Mouse (Mus musculus) heart, adult 2 months (tissue): ENCODE results near the gene Sertad3. TPM values are rescaled to one million over a fixed set of nuclear protein-coding genes. Genes with fewer than 3 reads are reported as not detected.

Source experiments
- DNase-seq, 2 experiments: peaks; one replicate each; pipeline ENCODE4 v3.0.0; 2021
- H3K27ac ChIP-seq: fragments of 200-600 bp; 2 replicates; pipeline ENCODE4 v1.8.1; 2022
- H3K27me3 ChIP-seq: fragments of 200-500 bp; 2 replicates; pipeline ENCODE4 v1.6.1; 2012; ENCODE audit warnings: mild to moderate bottlenecking, low read length, inconsistent platforms, mixed read lengths; ENCODE audit not compliant: control insufficient read depth, insufficient read depth
- H3K36me3 ChIP-seq: fragments of 200-500 bp; 2 replicates; pipeline ENCODE4 v1.6.1; 2012; ENCODE audit warnings: low read length, inconsistent platforms; ENCODE audit not compliant: control insufficient read depth, insufficient read depth
- H3K4me1 ChIP-seq: fragments of 200-500 bp; 2 replicates; pipeline ENCODE4 v1.6.1; 2011; ENCODE audit warnings: low read length; ENCODE audit not compliant: control insufficient read depth, insufficient read depth
- H3K4me3 ChIP-seq: fragments of 200-600 bp; 2 replicates; pipeline ENCODE4 v1.8.1; 2022
- H3K79me2 ChIP-seq: fragments of 200-500 bp; replicated peaks from 2 replicates; pipeline ENCODE4 v1.6.1; 2012; ENCODE audit warnings: mild to moderate bottlenecking, inconsistent platforms, low read length, moderate library complexity, mixed read lengths; ENCODE audit not compliant: control insufficient read depth, insufficient read depth
- H3K9ac ChIP-seq: fragments of 200-500 bp; 2 replicates; pipeline ENCODE4 v1.6.1; 2012; ENCODE audit warnings: low read depth, mild to moderate bottlenecking, control low read depth, inconsistent platforms, low read length, mixed read lengths
- CTCF ChIP-seq: fragments of 200-600 bp; IDR thresholded peaks from 2 replicates; pipeline ENCODE4 v1.8.1; 2022; ENCODE audit warnings: antibody characterized with exemption, mild to moderate bottlenecking, moderate library complexity
- EP300 ChIP-seq: fragments of 200-500 bp; IDR thresholded peaks from 2 replicates; pipeline ENCODE4 v1.6.1; 2011; ENCODE audit warnings: low read depth, low read length, control low read depth; ENCODE audit not compliant: insufficient read depth
- POLR2A ChIP-seq: fragments of 200-500 bp; IDR thresholded peaks from 2 replicates; pipeline ENCODE4 v1.6.1; 2011; ENCODE audit warnings: mild to moderate bottlenecking, low read depth, low read length, control low read depth; ENCODE audit not compliant: insufficient read depth
- WGBS: fragments of 180-500 bp; shearing (Covaris S2); methylation state at CpG from one replicate; pipeline ENCODE4 v1.1.7; 2018; 5-methylcytosine and 5-hydroxymethylcytosine counted together
- intact Hi-C: fragments of 180-260 bp; cut with DNase I; formaldehyde crosslinking; loops from one replicate; pipeline ENCODE4 v1.15.1; 2025
- polyA plus RNA-seq: library from polyadenylated mRNA; depleted of rRNA; stranded (reverse); fragments of >200 nt; gene quantifications from 2 replicates; pipeline ENCODE4 v1.2.3, GENCODE M21; 2012
- total RNA-seq, 2 experiments: library from RNA; stranded (reverse); gene quantifications; 2 replicates each; pipeline ENCODE4 v1.2.3; 2021

The Sertad3 gene
- total and polyA plus RNA-seq, 3 experiments: 3.5 to 6.9 (median 6.2) TPM

DNA sequence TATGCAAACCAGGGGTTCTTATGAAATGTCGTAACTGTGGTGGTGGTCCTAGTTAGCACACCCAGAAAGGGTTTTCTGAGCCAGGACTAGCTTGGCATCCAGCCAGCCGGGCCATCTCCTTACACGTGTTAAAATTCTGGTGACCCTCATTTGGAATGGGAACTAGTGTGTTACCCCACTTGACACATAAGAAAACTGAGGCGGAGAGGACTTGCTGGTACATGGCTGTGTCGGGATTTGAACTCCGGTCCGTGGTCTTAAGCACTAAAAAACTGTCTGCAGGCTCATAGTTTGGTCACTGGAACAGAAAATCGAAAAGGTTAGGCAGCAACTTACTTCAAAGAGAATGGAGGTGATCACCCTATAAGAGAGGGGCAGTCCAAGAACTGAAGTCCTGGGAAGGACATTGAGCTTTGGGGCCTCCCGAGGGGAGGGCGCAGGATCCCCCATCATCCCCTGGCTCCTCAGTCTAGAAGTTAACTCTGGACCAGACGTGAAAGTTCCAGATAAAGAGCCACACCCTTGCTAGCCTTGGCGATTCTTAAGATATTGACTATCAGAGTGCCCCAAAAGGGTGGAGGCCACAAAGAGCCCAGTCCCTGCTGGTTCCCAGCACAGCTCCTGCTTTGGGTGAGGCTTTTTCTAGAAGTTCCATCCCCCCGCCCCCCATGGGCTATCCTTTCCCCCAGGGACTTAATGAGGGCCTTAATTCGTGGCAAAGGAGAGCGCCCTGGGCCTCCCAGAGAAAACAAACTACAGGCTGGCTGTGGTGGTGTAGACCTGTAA, 25.0 kb upstream of the Sertad3 start:
- no peak for TF ChIP-seq EP300
- TF ChIP-seq CTCF: no peak
- TF ChIP-seq POLR2A: no peak
- Histone ChIP-seq H3K27me3 (no peaks in the 10 kb centered on the region; the same call in 1 of the 2 replicates), H3K9ac (peak overlapping the region; percentile 76), H3K36me3 (no peaks in the 10 kb centered on the region), H3K4me3 (peak overlapping the region; percentile 74), H3K79me2 (no peaks in the 10 kb centered on the region), H3K27ac (peak overlapping the region; percentile 69), H3K4me1 (peaks cover 9% of the 10 kb centered on the region)
- DNase-seq: peak in 1 of 2 experiments; percentile 9
- intact Hi-C loops: loop anchor here (1.0 to 5.0 kb wide), 5 partner anchors 24 to 112 kb away; partner anchors contain the start of genes Gm20479, Ltbp4 and Shkbp1
- WGBS: 45% methylated on average over 15 of the region's 15 CpGs

DNA sequence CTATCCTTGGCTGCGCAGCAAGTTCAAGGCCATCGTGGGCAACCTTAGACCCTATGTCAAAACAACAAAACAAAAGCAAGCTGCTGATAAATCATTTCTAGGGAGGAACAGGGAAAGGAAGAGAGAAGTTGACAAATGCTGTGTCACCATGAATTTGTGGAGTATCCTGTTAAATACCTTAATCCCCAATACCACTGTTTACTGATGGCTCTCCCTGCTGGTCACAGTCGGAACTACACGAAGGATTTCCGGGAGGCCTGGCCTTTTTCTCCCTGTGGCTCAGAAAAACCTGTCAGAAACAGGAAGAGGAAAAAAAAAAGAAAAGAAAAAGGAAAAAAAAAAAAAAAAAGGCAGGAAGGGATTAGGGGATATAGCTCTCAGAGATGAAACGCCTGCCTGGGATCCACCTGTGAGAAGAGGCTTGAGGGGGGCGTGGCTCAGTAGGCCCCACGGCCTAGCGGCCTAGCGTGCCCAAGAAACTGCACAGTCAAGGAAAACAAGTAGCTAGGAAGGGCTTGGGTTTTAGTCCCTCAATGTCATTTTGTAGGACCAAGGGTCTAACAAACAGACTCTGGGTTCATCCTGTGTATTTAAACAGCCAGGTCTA, 24.2 kb upstream of the Sertad3 start:
- no peak for TF ChIP-seq POLR2A
- TF ChIP-seq CTCF: peak; percentile 78

DNA sequence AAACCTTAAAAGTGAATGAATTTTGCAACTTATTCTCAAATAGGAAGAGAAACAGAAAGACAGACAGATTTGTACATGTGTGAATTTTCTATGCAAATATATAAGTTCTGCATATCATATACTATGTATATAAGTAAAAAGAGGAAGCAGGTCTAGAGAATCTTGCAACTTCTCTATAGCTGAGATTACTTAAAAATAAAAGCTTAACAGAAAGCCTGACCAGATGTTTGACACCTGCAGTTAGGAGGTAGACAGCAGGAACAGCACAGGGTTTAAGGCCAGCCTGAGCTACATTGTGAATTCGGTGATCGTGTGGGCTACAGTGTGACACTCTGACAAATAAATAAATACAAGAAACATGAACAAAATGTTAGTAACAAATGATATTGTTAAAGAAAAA, 22.2 kb upstream of the Sertad3 start:
- H3K79me2 ChIP-seq: no peaks in the 10 kb centered on the region
- no peak overlapping the region for H3K4me3 ChIP-seq
- H3K9ac ChIP-seq: no peak overlapping the region
- no peak for TF ChIP-seq CTCF
- no peak for TF ChIP-seq POLR2A
- no peak for TF ChIP-seq EP300
- intact Hi-C loops: no loop called here
- H3K27me3 ChIP-seq: no peaks in the 10 kb centered on the region
- 92% methylated on average over 2 of the region's 2 CpGs for WGBS
- H3K4me1 ChIP-seq: peaks cover 9% of the 10 kb centered on the region
- H3K36me3 ChIP-seq: no peaks in the 10 kb centered on the region
- H3K27ac ChIP-seq: no peak overlapping the region
- no peak for DNase-seq

More for the DNA sequence above, 24.2 kb upstream of the Sertad3 start:
- intact Hi-C loops: loop anchor here (2.0 to 5.0 kb wide), 4 partner anchors 42 to 113 kb away; partner anchors contain the start of genes Gm20479, Ltbp4 and Shkbp1
- Histone ChIP-seq H3K27ac (no peak overlapping the region; the same call in 1 of the 2 replicates), H3K4me3 (no peak overlapping the region), H3K79me2 (no peaks in the 10 kb centered on the region), H3K4me1 (peaks cover 9% of the 10 kb centered on the region), H3K27me3 (no peaks in the 10 kb centered on the region; the same call in 1 of the 2 replicates), H3K9ac (no peak overlapping the region), H3K36me3 (no peaks in the 10 kb centered on the region)
- 57% methylated on average over 10 of the region's 10 CpGs for WGBS
- peak; percentile 73 to 79 for DNase-seq

DNA sequence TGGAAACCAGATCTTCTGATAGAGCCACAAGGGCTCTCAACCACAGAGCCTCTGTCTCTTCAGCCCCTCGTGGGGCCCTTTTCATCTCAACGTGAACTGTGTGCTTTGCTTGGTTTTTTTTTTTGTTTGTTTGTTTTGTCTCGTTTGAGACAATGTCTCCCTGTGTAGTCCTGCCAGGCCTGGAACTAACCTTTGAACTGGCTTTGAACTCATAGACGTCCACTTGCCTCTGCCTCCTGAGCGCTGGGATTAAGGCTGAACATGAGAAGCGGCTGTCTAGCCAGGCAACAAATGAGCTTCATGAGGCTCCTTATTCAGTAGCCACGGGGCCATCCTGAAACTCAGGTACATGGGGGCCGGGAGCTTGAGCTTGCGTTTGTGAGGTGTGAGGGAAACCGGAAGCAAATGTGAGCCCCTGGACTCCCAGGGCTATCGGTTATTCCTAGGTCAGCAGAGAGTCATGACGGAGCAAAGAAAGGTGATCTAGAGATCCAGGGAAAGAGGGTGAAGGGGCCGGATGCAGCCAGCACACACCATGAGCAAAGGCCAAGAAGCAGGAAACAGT, 21.3 kb upstream of the Sertad3 start:
- TF ChIP-seq EP300 (no peak), POLR2A (no peak), CTCF (no peak)
- 69% methylated on average over 13 of the region's 13 CpGs for WGBS

DNA sequence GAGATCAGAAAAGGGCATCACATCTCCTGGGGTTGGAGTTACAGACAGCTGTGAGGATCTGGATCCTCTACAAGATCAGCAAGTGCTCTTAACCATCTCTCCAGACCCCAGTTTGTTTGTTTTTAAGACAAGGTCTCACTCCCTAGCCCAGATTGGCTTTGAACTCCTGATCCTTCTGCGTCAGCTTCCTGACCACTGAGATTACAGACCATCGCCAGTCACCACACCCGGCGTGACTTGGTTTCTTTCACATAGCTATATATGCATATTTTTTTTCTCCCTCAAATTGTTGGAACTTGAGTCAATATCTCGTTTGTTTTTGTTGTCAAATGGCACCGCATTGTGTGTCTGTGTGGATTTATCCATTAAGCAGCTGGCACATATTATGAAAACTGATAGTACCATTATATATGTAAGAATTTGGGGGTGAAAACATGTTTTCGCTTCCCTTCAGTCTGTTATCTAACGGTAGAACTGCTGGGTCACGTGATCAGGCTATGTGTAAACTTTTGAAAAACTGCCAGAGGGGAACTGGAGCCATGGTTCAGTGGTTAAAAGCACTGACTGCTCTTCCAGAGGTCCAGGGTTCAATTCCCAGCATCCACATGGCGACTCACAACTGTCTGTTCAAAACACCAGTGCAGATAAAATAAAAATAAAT, 19.0 kb upstream of the Sertad3 start:
- TF ChIP-seq CTCF (no peak), EP300 (no peak), POLR2A (no peak)
- DNase-seq: no peak
- no peak overlapping the region for H3K9ac ChIP-seq
- H3K27ac ChIP-seq: no peak overlapping the region
- intact Hi-C loops: no loop called here
- H3K4me1 ChIP-seq: no peaks in the 10 kb centered on the region
- WGBS: 50% methylated on average over 10 of the region's 10 CpGs
- no peaks in the 10 kb centered on the region for H3K79me2 ChIP-seq
- H3K4me3 ChIP-seq: no peak overlapping the region
- H3K27me3 ChIP-seq: no peaks in the 10 kb centered on the region
- H3K36me3 ChIP-seq: no peaks in the 10 kb centered on the region

More for the DNA sequence above, 21.3 kb upstream of the Sertad3 start:
- Histone ChIP-seq H3K27ac (no peak overlapping the region), H3K4me3 (no peak overlapping the region), H3K9ac (no peak overlapping the region), H3K27me3 (no peaks in the 10 kb centered on the region), H3K4me1 (peaks cover 3% of the 10 kb centered on the region), H3K36me3 (no peaks in the 10 kb centered on the region), H3K79me2 (no peaks in the 10 kb centered on the region)
- DNase-seq: no peak
- intact Hi-C loops: no loop called here
